Mouse (Mus musculus) R1 (cell line): ENCODE measurements around the gene M1ap.
A peak's percentile ranks its signal among the peaks of the same experiment; 100 is the strongest.

Source experiments
- DNase-seq: peaks from one replicate; pipeline ENCODE4 v3.0.0-alpha.2; 2018; ENCODE audit warnings: low read depth, low spot score

Gene M1ap

DNA sequence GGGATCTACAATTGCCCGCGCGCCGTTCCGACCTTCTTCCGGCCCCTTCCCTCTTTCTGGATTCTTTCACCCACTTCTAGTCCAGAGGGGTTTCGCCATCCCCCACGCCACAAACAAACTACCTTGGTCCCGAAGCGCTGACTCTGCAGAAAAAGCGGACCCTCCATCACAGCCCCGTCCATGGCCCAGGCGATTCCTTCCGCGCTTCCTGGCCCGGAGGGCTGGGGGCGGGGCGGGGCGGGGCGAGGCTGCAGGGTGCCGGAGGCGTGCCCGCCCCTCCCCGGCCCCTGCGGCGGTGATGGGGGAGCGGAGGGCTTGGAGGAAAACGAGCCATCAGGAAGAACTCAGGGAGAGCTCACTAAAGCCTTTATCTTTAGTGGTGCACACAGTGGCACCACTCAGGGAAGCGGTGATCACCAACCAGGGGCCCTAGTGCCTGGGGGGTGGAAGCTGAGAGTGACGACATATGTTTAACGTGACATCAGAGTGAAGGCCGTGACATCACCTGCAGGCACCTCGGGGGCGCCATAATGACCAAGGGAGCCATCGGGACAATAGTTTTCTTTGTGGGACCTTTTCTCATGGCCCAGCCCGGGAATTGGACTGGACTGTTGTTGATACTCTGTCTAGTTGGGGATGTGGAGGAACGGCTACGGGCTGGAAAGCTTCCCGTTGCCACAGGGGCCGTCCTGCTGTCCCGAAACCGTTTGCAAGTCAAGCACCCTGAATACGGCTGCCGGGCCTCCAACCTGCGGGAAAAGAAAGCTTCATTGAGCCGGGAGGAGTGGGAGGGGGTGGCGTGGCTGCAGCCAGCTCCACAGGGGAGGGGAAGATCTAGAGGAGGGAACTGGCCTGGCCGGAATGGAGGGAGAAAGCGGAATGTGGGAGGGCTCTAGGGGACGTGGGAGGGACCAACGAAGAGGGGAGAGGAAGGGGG, 86.8 kb downstream of the M1ap start, which contains the start of the genes Dok1 and Loxl3:
Gene Dok1 (minus strand): TSS at position 223 of the 937 bp plus-strand sequence.
Gene Loxl3 (plus strand): TSS at position 925 of the 937 bp plus-strand sequence.
- DNase-seq, result peak; percentile 90

DNA sequence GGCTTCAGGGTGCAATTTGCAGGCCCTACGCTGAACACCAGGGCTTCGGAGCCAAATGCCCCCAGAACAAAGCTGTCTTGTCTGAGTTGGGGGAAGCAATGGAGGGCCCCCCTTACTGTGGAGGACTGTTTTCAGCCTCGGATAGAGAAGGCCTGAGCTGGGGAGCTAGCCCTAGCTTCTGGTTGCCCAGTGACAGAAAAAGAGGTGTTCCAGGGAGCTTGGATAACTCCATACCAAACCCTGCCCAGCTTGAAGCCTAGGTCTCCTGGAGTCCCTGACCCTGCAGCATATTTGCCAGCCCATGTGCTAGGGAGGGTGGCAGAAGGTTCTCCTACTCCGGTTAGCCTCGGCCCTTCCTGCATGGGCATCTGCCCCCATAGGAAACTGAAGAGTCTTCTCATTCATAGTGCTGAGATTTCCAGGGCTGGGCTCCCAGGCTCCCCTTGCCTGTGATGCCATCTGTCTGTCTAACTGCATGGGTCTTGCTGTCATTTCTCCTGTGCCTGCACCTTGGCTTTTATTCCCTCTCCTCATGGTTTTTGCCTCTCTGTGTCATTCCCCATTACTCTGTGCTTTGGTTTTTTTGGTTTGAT, 87.9 kb downstream of the M1ap start:
- no peak for DNase-seq

GRCm38 (mm10) chr6:83037188-83037587, 90.5 kb downstream of the M1ap start:
- no peak for DNase-seq

- peak; percentile 95 for DNase-seq
These were observed 91.9 kb downstream of the M1ap start for GRCm38 (mm10) chr6:83038496-83039012.

- no peak for DNase-seq
These were observed 93.9 kb downstream of the M1ap start for GRCm38 (mm10) chr6:83040601-83041000.

GRCm38 (mm10) chr6:83043561-83043960, 96.9 kb downstream of the M1ap start:
- DNase-seq, result no peak

DNA sequence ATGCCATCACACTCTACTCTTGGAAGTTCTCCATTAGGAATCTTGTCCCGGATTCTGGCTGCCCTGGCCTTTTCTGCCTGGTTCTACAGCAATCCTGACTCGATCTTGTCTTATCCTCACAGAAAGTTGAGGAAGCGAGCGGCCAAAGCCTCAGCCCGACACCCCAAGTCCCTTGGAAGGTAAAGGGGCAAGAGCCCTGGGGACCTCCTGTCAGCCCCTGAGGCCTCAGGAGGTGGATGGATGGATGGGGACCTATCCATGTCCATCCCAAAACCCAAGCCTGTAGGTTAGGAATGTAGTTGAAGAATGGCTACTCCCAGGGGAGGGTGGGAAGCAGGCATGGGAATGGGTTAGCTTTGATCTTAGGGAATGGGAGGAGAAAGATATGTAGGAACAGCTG, 97.3 kb downstream of the M1ap start:
- no peak for DNase-seq

DNA sequence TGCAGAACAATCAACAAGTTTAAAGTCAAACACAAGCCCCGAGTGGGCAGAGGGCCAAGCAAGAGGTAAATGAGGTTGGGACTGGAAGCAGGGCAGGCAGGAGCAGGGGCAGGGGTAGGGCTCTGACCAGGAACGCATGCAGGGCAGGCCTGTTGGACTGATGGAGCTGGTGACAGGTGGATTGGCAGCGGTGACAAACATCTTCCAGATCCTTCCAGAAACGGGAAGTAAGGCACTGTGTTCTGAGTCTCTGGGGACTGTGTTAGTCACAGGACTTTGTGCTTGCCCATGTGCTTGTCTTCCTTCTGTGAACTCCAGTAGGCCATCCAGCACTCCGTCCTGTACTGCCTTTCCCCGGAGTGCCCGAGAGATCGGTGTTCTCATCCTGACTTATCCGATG, 98.0 kb downstream of the M1ap start:
- no peak for DNase-seq

GRCm38 (mm10) chr6:83049367-83049766, 102.7 kb downstream of the M1ap start:
- DNase-seq, result no peak

DNA sequence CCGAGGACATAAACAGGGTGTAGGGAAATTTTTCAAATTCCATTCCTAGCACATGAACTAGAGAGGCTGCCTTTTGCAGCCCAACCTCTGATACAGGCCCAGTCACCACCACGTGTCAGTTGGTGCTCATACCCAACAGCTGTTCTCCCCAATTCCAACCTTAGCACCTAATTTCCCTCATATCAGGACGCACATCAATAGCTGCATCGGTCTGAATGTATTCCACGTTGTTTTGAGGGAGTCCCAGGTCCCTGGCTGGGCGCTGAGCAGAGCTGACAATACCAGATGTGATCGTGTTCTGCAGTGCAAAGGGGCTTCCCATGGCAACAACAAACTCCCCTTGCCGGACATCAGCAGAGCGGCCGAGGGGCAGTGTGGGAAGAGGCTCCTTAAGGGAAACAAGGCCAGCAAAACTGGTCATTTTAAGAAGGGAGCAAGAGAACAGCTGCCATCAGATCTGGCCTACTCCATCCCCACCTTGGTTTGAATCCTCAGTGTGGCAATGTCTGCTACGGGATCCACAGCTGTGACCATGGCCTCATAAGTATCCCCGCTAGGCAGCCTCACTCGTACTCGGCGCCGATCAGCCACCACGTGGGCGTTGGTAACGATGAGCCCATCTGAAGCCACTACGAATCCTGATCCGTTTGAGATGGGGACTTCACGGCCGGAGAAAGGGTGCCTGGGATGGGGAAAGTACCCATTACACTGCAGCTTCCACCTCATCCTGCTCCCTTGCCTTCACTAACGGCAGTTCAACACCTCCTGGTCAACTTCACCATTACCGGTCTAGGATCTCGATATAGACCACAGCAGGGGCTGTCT, 106.6 kb downstream of the M1ap start:
- DNase-seq, result peak; percentile 52

GRCm38 (mm10) chr6:83054074-83054851, 107.6 kb downstream of the M1ap start, which contains the start of gene Aup1:
Aup1 (plus strand) TSS chr6:83054521.
- DNase-seq, result peak; percentile 98

- DNase-seq, result peak; percentile 42
These were observed 108.2 kb downstream of the M1ap start, which contains the start of gene Htra2 for GRCm38 (mm10) chr6:83054871-83055431. Htra2 (minus strand) TSS chr6:83055273.

DNA sequence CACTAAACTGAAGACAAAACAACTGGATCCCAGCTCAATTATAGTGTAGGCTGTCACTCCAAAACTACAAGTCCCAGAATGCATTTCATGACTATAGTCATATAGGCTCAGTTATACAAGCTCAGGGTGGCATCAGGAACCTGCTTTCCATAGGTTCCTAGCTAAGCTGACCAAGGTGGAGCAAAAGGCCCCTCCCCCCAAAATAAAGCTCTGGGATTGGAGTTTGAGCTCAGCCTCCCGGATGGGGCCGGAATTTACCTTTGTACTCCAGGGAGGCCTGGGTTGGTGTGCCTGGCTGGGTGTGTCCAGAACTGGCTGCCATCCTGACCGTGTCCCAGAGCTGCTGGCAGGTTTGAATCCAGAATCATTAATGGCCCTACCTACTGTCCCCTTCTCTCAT, 111.1 kb downstream of the M1ap start, which contains the start of gene Dqx1:
Gene Dqx1 (plus strand): TSS at position 55 of the 400 bp plus-strand sequence.
- DNase-seq, result peak; percentile 94

DNA sequence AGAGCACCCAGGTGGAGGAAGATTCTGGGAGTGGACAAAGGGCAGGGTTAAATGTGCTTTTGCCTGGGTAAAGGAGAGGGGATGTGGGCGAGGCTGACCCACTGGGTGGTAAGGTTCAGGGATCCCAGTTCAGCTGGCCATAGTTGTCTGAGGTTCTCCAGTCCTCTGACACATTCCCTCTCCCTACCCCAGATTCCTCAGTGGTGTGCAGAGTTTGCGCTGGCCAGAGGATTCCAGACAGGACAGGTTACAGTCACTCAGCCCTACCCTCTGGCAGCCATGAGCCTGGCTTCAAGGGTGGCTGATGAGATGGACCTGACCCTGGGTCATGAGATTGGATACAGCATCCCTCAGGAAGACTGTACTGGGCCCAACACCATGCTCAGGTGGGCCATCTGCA, 112.0 kb downstream of the M1ap start:
- DNase-seq, result no peak

DNA sequence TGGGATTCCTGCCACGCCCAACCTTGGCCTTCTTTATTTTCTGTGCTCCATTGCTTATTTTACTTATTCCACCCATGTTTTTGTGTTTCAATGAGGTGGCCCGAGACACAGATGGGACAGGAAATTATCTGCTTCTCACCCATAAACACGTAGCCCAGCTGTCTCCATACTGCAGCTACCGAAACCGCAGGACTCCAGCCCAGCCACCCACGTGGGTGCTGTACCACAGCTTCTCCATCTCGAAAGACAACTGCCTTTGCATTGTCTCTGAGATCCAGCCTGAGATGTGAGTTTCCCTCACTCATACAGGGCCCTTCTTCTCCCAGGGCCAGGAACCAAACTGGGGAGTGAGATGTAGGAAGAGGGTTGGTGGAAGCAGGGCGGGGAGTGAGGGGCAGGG, 119.3 kb downstream of the M1ap start:
- DNase-seq, result peak; percentile 18

DNA sequence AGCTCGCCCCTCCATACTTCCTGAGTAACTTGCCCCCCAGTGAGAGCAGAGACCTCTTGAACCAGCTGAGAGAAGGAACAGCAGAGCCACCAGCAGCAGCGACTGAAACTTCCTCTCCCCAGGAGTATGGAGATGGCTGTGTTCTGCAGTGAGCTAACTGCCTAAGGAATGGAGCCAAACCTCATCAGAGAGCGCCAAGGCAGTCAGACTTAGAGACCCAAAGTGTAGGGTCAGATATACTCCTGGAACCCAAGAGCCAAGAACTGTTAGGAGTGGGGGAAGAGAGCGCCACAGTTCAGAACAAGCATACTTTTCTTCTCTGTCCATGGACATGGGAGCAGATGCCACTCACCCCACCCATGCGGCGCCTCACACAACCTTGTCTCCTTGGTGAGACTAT, 119.7 kb downstream of the M1ap start:
- DNase-seq, result no peak

GRCm38 (mm10) chr6:83068221-83068620, 121.5 kb downstream of the M1ap start:
- DNase-seq, result peak; percentile 60

DNA sequence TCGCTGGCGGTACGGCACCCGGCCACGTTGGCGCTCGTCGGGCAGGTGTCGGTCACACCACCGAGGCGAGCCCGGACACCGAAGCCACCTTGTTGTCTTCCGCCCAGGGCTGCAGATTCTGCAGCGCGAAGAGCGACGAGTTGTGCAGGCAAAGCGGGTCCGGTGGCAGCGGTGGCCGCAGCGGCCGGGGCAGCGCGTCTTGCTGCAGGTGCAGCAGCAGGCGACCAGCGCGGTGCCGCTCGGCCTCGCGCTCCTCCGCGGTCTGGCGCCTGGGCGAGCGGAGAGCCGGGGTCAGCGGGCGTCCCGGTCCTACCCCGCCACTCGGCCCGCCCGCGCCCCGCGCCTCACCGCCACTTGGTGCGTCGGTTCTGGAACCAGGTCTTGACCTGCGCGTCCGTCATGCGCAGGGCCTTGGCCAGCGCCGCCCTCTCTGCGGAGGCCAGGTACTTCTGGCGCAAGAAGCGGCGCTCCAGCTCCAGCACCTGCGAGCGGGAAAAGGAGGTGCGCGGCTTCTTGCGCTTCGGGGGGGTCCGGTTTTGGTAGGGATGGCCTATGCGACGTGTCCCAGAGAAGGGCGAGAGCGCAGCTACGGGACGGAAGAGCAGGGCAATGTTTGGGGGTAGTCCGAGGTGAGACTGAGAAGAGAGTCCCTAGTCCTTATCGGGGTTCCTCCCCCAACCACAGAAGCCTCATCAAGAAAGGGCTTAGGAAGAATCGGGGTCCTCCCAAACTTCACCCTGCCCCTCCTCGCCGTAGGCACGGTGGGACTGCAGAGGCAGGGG, 122.2 kb downstream of the M1ap start:
- peak; percentile 38 for DNase-seq

DNA sequence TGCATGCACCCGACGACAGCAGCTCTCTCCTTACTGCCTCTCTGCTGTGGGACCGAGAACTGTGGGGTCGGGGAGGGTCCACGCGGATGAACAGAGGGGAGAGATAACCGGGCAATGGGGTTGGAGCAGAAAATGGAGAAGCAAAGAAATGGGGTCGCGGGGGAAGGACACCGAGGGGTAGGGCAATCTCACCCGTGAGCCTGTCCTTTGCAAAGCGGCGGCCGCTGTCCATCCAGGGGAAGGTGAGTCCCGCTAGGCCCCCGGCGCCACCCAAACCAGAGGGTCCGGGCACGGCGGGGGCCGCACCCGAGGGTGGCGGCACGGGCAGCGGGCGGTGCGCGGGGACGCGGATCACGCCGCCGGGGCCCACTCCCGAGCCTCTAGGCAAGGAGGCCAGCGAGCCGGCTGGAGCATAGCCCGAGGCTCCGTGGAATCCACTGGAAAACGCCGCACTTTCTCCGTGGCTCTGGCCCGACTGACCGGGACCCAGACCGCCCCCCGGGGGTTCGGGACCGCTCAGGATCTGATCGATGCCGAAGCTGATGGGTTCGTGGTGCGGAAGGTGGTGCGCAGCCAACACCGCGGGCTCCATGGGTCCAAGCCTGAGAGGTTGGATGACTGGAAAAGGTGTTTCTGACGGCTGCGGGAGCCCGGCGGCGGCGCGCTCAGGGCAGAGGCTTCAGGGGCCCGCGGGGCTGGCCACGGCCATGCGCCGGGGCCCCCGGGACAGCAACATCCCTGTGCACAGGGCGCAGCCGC, 123.0 kb downstream of the M1ap start:
- peak; percentile 37 for DNase-seq

GRCm38 (mm10) chr6:83070247-83070310, 123.4 kb downstream of the M1ap start, which contains the start of gene Tlx2:
Tlx2 (minus strand) TSS chr6:83070293.
- DNase-seq, result no peak
